Mouse (Mus musculus) limb, embryonic 15.5 days (tissue): ENCODE results near the gene Wdr41. TPM values are rescaled to one million over a fixed set of nuclear protein-coding genes. Genes with fewer than 3 reads are reported as not detected.

Experiments
- ATAC-seq: fragments of 200-750 bp; cut with Nextera tagmentation; 2 replicates; pipeline ENCODE4 v1.8.0; 2017; ENCODE audit warnings: low read depth, moderate TSS enrichment; ENCODE audit not compliant: insufficient number of reproducible peaks, low FRiP score, low TSS enrichment
- H3K27ac ChIP-seq: fragments of 300-500 bp; sonication (generic); 2 replicates; pipeline ENCODE4 v1.5.1; 2015; ENCODE audit warnings: moderate library complexity, mild to moderate bottlenecking, inconsistent platforms
- H3K27me3 ChIP-seq: fragments of 300-500 bp; sonication (generic); 2 replicates; pipeline ENCODE4 v1.6.1; 2015; ENCODE audit warnings: inconsistent platforms
- H3K36me3 ChIP-seq: fragments of 300-500 bp; sonication (generic); 2 replicates; pipeline ENCODE4 v1.6.1; 2015; ENCODE audit warnings: inconsistent platforms
- H3K4me1 ChIP-seq: fragments of 300-500 bp; sonication (generic); 2 replicates; pipeline ENCODE4 v1.6.1; 2015; ENCODE audit warnings: inconsistent platforms
- H3K4me2 ChIP-seq: fragments of 300-500 bp; sonication (generic); 2 replicates; pipeline ENCODE4 v1.6.1; 2015; ENCODE audit warnings: mild to moderate bottlenecking, inconsistent platforms
- H3K4me3 ChIP-seq: fragments of 300-500 bp; sonication (generic); 2 replicates; pipeline ENCODE4 v1.5.1; 2015; ENCODE audit warnings: mild to moderate bottlenecking, inconsistent platforms
- H3K9ac ChIP-seq: fragments of 300-500 bp; sonication (generic); 2 replicates; pipeline ENCODE4 v1.6.1; 2015; ENCODE audit warnings: inconsistent platforms
- H3K9me3 ChIP-seq: fragments of 300-500 bp; sonication (generic); 2 replicates; pipeline ENCODE4 v1.6.1; 2016; ENCODE audit warnings: inconsistent platforms
- WGBS: fragments of 180-500 bp; shearing (Covaris S2); methylation state at CpG from one replicate; pipeline ENCODE4 v1.1.7; 2015; 5-methylcytosine and 5-hydroxymethylcytosine counted together
- polyA plus RNA-seq: library from polyadenylated mRNA; unstranded; fragments of >200 nt; fragmentation: Nextera tagmentation; extraction: Ambion mirVana; gene quantifications from 2 replicates; pipeline ENCODE4 v1.2.1, GENCODE M21; 2015

Wdr41 gene
- polyA plus RNA-seq, 1 experiment from 2014 or later = 22.4 TPM

DNA sequence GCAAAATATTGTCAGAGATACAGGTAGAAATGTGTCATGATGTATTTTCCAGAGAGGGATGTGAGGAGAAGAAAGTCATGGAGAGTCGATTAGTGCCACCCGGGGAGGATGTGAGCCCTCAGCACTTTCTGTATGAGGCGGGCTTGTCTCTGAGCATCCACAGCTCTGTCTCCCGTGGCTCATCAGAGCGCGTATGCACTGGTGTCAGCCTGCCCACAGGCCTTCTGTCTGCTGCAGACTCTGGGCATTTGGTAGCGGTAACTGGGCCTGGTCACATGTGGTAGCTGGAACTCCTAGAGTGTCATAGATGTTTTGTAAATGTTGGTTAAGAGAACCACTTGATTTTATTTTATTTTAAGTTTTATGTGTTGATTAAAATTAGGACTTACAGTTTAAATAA, 33.1 kb downstream of the Wdr41 start:
- peaks cover 21% of the 10 kb centered on the region for H3K36me3 ChIP-seq
- WGBS = 89% methylated on average over 7 of the region's 7 CpGs
- no peaks in the 10 kb centered on the region for H3K9me3 ChIP-seq
- no peaks in the 10 kb centered on the region for H3K4me1 ChIP-seq
- no peak overlapping the region for H3K4me2 ChIP-seq
- no peak overlapping the region for H3K27ac ChIP-seq
- H3K9ac ChIP-seq = no peak overlapping the region
- no peak overlapping the region for H3K4me3 ChIP-seq
- no peak for ATAC-seq
- H3K27me3 ChIP-seq = no peaks in the 10 kb centered on the region

DNA sequence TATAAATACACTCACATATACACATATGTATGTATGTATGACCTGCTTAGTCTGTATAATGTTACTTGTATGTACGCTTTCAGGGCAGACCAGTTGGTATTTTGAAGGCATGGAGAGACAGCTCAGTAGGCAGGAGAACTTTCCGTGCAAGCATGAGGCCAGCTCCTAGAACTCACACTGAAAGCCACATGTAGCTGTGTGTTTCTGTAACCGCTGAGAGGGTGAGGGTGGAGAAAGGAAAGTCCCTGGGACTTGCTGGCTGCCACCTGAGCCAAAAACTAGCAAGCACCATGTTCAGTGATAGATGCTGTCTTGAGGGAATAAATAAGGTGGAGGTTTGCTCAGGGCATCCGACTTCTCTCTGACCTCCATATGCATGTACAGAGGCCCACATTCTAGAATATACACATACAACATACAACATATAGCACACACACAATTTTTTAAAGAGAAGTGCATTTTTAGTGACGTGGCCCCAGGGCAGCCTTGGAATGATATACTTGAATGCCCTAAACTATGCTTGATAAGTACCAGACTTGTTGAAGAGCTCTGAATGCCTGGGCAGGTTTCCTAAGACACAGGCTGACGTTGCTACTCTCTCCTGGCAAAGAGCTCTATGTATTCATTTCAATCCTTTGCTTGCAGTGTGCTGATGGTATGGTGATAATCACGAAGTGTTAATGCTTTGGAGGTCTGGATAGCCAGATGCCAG, 35.6 kb downstream of the Wdr41 start:
- Histone ChIP-seq H3K4me2 (no peak overlapping the region), H3K9ac (no peak overlapping the region), H3K27me3 (no peaks in the 10 kb centered on the region), H3K4me1 (no peaks in the 10 kb centered on the region), H3K27ac (no peak overlapping the region), H3K9me3 (no peaks in the 10 kb centered on the region), H3K36me3 (peaks cover 29% of the 10 kb centered on the region), H3K4me3 (no peak overlapping the region)
- 81% methylated on average over 7 of the region's 7 CpGs for WGBS
- ATAC-seq = no peak

DNA sequence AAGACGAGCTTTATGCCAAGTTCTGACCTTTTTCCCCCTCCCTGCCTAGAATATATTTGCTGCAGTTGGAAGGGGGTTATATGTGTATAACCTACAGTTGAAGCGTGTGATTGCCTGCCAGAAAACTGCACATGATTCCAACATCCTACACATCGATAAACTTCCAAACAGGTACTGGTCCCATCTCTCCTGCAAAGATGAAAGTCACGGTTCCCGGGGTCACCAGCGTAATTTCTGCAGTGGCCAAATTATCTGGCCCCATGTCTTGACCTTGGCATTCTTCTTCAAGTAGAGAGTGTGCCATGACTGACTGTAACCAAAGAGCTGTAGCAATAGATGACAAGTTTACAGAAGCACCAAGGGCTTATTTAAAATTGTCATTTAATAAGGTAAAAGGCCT, 41.1 kb downstream of the Wdr41 start:
- H3K4me2 ChIP-seq = no peak overlapping the region
- H3K4me3 ChIP-seq = no peak overlapping the region
- WGBS = 89% methylated on average over 6 of the region's 6 CpGs
- H3K9me3 ChIP-seq = no peaks in the 10 kb centered on the region
- no peaks in the 10 kb centered on the region for H3K27me3 ChIP-seq
- no peak overlapping the region for H3K9ac ChIP-seq
- H3K36me3 ChIP-seq = peaks cover 31% of the 10 kb centered on the region
- peaks cover 4% of the 10 kb centered on the region; the same call in 1 of the 2 replicates for H3K4me1 ChIP-seq
- no peak for ATAC-seq
- no peak overlapping the region for H3K27ac ChIP-seq

DNA sequence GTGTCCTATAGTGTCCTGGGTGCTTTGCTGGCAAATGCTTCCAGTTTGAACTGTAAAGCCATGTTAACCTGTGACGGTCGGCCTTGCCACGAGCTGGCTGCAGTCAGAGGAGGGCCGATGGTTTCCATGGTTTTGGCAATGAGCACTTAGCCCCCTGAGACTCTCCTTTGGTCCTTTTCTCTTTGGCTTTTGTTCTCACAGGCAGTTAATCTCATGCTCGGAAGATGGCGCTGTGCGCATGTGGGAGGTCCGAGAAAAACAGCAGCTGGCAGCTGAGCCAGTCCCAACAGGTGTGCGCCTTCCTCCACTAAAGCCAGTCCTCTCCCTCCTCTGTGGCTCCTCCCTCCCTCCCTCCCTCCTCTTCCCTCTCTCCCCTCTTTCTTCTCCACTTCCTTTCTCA, 41.8 kb downstream of the Wdr41 start:
- Histone ChIP-seq H3K4me1 (peaks cover 4% of the 10 kb centered on the region; the same call in 1 of the 2 replicates), H3K27me3 (no peaks in the 10 kb centered on the region), H3K4me3 (no peak overlapping the region), H3K27ac (no peak overlapping the region), H3K9ac (no peak overlapping the region), H3K9me3 (no peaks in the 10 kb centered on the region), H3K36me3 (peaks cover 33% of the 10 kb centered on the region), H3K4me2 (no peak overlapping the region)
- 9% methylated on average over 9 of the region's 9 CpGs for WGBS
- no peak for ATAC-seq

DNA sequence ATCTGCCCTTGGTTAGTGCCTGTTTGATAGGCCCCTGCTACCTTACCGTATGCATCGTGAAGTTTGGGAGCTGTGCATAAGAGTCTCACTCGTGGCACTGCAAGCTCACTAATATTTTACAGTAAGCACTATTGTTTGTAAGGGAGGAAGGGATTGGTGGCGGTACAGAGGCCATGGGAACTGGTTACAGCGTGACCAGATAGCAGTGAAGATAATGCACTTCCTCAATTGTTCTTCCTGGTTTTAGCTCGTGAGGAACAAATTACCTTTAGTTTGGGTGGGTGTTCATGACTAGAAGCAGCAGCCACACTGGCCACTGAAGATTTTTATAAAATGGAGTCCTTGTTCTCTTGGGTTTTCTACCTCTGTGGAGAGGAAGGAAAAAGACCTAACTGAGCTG, 43.2 kb downstream of the Wdr41 start:
- no peak overlapping the region for H3K4me3 ChIP-seq
- no peak overlapping the region for H3K27ac ChIP-seq
- no peak overlapping the region for H3K9ac ChIP-seq
- 80% methylated on average over 6 of the region's 6 CpGs for WGBS
- peaks cover 36% of the 10 kb centered on the region for H3K36me3 ChIP-seq
- peaks cover 4% of the 10 kb centered on the region; the same call in 1 of the 2 replicates for H3K4me1 ChIP-seq
- ATAC-seq = no peak
- H3K4me2 ChIP-seq = no peak overlapping the region
- no peaks in the 10 kb centered on the region for H3K9me3 ChIP-seq
- H3K27me3 ChIP-seq = no peaks in the 10 kb centered on the region

DNA sequence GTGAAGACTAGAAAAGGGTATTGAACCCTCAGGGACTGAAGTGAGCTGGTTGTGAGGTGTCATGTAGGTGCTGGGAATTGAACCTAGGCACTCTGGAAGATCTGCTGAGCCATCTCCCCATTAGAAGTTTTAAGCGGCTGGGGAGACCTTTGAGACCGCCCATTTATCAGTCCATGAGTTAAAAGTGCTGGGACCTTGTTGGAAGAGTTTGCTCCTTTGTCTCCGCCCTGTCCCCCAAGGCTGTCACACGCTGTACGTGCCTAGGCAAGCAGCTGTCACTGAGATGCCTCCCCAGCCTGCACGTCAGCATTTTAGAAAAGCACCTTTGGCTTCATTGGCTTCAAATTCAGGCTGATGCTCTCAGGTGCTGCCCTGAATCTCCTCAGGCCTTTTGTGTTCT, 44.1 kb downstream of the Wdr41 start:
- WGBS = 78% methylated on average over 6 of the region's 6 CpGs
- no peak overlapping the region for H3K4me2 ChIP-seq

DNA sequence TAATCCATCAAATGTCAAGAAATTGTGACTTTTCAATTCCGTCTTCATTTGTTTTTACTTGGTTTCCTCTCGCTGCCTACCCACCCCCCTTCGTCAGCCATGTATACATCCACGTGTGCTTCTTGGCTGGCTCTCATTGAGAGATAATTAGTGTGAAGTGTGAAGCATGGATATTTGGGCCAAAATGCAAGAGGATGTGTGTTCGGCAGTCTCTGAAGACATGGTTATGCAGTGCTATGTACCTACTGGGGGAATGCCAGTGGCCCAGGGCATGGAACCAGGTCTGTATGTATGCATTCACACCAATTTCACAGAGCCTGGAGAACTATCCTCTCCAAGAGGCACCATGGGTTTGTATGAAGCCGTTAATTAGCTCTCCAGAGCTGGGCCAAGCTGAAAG, 54.7 kb downstream of the Wdr41 start:
- WGBS = 82% methylated on average over 6 of the region's 6 CpGs
- H3K9me3 ChIP-seq = no peaks in the 10 kb centered on the region; the same call in 1 of the 2 replicates
- no peak overlapping the region for H3K9ac ChIP-seq
- no peak for ATAC-seq
- no peak overlapping the region for H3K4me3 ChIP-seq
- H3K4me1 ChIP-seq = no peaks in the 10 kb centered on the region; the same call in 1 of the 2 replicates
- H3K27ac ChIP-seq = no peak overlapping the region
- peaks cover 15% of the 10 kb centered on the region for H3K36me3 ChIP-seq
- no peaks in the 10 kb centered on the region for H3K27me3 ChIP-seq
- H3K4me2 ChIP-seq = no peak overlapping the region

More for the DNA sequence above, 44.1 kb downstream of the Wdr41 start:
- Histone ChIP-seq H3K36me3 (peaks cover 36% of the 10 kb centered on the region), H3K27me3 (no peaks in the 10 kb centered on the region), H3K4me1 (peaks cover 4% of the 10 kb centered on the region; the same call in 1 of the 2 replicates), H3K9ac (no peak overlapping the region), H3K9me3 (no peaks in the 10 kb centered on the region), H3K27ac (no peak overlapping the region), H3K4me3 (no peak overlapping the region)
- no peak for ATAC-seq

DNA sequence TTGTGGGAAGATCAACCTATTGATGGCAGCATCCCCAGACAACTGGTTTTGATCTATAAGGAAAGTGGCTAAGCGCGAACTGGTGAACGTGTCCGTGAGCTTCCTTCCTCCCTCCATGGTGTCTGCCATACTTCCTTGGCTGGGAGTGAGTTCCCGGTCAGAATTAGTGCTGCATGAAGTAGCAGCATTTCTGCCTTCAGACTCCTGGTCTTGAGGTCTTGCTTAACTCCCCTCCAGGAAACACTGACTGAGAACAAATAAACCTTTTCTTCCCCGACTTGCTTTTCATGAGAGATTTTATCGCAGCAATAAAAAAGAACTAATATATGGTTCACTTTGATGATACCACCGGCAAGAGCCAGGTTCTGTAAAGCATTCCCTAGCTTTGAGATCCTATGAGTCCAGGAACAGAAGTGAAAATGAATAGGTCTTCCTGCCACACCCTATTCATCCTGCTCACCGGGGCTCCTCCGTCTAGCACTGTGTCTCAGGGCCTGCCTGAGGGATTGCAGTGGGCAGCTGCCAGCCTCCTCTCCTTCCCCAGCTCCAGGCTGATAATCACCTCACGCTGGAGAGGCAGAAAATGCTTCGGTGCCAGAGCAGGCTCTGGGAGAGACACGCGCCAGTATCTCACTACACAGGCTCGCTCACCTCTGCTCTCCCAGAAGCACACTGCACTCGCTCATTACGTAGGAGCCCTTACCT, 56.1 kb downstream of the Wdr41 start:
- Histone ChIP-seq H3K4me2 (no peak overlapping the region), H3K9me3 (no peaks in the 10 kb centered on the region; the same call in 1 of the 2 replicates), H3K9ac (no peak overlapping the region), H3K4me1 (no peaks in the 10 kb centered on the region; the same call in 1 of the 2 replicates), H3K27ac (no peak overlapping the region), H3K36me3 (peaks cover 15% of the 10 kb centered on the region; the same call in 1 of the 2 replicates), H3K4me3 (no peak overlapping the region), H3K27me3 (no peaks in the 10 kb centered on the region)
- ATAC-seq = no peak
- WGBS = 49% methylated on average over 17 of the region's 17 CpGs

DNA sequence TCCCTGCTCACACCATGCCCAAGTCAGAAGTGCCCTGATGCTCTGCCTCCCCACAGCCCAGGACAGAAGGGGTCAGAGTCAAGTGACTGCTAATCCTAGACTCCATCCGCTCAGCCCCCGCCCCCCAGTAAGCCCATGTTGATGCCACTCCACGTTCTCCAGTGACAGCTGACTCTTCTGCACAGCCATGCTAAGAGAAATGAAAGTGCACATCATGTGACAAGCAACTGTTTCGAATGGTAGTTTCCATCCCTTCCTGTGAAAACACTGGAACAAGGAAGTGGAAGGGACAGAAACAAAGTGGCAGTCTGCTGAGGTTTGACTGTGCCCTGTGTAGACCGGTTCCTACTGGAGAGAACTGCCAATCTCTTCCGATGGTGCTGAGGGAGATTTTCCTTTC, 56.8 kb downstream of the Wdr41 start:
- Histone ChIP-seq H3K36me3 (peaks cover 11% of the 10 kb centered on the region; the same call in 1 of the 2 replicates), H3K27ac (no peak overlapping the region), H3K9ac (no peak overlapping the region), H3K4me1 (no peaks in the 10 kb centered on the region; the same call in 1 of the 2 replicates), H3K4me3 (no peak overlapping the region), H3K4me2 (no peak overlapping the region), H3K27me3 (no peaks in the 10 kb centered on the region), H3K9me3 (no peaks in the 10 kb centered on the region; the same call in 1 of the 2 replicates)
- WGBS = 78% methylated on average over 6 of the region's 6 CpGs
- no peak for ATAC-seq

DNA sequence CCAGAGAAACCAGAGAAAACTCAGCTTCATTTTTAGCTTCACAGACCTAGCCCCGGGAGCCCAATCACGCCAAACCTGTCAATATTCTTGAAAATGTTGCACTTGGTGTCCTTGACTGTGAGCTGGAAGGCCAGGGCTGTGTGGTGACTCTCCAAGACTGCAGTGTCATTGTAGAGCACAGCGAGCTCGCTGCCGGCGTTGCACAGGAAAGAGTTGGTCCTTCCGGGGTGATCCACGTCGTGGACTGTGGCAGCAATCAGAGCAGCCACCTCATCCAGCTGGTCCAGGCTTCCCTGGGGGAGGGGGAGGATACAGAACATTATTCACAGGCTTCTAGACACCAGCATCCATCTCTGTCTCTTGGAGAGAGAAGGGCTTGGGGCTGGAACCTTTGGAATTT, 58.0 kb downstream of the Wdr41 start:
- H3K4me2 ChIP-seq = no peak overlapping the region
- WGBS = 69% methylated on average over 9 of the region's 9 CpGs
- no peaks in the 10 kb centered on the region for H3K9me3 ChIP-seq
- no peak overlapping the region for H3K27ac ChIP-seq
- ATAC-seq = no peak
- no peaks in the 10 kb centered on the region; the same call in 1 of the 2 replicates for H3K4me1 ChIP-seq
- no peak overlapping the region for H3K4me3 ChIP-seq
- no peak overlapping the region for H3K9ac ChIP-seq
- peaks cover under 1% of the 10 kb centered on the region; the same call in 1 of the 2 replicates for H3K36me3 ChIP-seq
- H3K27me3 ChIP-seq = no peaks in the 10 kb centered on the region

DNA sequence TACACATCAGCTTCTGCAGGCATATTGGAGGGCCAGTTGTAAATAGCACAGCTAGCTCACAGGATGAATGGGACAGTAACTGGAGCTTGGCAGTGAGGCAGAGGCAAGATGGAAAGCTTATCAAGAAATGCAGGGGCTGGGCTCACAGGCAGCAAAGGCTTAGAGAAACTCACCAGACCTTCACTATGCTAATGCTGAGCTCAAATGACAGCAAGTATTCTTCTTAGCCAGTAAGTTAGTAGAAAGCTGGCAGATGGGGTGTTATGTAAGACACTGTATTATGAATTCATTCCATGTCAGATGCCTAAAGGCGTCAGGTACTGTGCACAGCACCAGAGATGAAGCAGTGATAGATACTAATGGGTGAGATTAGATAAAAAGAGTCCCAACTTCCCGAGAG, 58.6 kb downstream of the Wdr41 start:
- H3K4me2 ChIP-seq = no peak overlapping the region
- no peaks in the 10 kb centered on the region for H3K27me3 ChIP-seq
- H3K9ac ChIP-seq = no peak overlapping the region
- H3K36me3 ChIP-seq = no peaks in the 10 kb centered on the region
- no peak overlapping the region for H3K27ac ChIP-seq
- 78% methylated on average over 2 of the region's 2 CpGs for WGBS
- no peaks in the 10 kb centered on the region; the same call in 1 of the 2 replicates for H3K4me1 ChIP-seq
- ATAC-seq = no peak
- H3K4me3 ChIP-seq = no peak overlapping the region
- H3K9me3 ChIP-seq = no peaks in the 10 kb centered on the region

DNA sequence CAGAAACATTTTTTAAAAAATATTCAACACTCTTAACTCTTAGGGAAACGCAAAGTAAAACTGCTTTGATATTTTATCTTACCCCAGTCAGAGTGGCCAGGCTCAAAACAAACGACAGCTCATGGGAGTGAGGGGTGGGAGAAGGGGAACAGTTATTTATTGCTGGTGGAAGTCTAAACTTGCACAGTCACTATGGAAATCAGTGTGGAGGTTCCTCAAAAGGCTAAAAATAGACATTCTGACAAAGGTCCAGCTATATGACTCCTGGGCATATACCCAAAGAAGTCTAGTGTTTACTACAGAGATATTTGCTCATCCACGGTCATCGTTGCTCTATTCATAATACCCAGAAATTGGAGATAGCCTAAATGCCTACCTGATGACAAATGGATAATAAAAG, 62.1 kb downstream of the Wdr41 start:
- Histone ChIP-seq H3K4me2 (no peak overlapping the region), H3K9me3 (no peaks in the 10 kb centered on the region), H3K4me1 (no peaks in the 10 kb centered on the region), H3K9ac (no peak overlapping the region), H3K4me3 (no peak overlapping the region), H3K36me3 (no peaks in the 10 kb centered on the region), H3K27me3 (no peaks in the 10 kb centered on the region), H3K27ac (no peak overlapping the region)
- 69% methylated on average over 4 of the region's 4 CpGs for WGBS
- ATAC-seq = no peak
